8 mouse cellular contexts compared by ENCODE assay signal in the genomic region with DNA sequence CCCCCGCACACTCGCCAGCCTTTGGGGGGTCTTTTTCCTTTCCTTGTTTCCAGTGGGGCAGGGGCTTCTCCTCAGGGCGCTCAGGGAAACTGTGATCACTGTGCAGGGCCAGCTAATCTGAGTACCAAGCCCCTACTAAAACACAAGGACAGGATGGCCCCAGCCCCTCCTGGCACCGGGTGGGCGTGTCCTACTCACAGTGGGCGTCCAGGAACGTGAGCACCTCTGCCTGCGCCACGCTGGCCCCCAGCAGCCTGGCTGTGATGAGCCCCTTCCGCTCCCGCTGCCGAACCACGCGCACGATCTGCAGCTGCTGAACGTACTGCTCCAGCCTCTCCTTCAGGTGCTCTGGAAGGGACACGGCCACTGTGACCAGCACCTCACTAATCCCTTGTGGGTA. TPM values are rescaled to one million over a fixed set of nuclear protein-coding genes. Genes with fewer than 3 reads are reported as not detected.
A peak's percentile ranks its signal among the peaks of the same experiment; 100 is the strongest.
DNase-seq lines count a peak whose midpoint lies in the region; ATAC-seq and TF ChIP-seq lines count a peak whose summit lies in the region.
"Had no signal": no experiment of that assay in that cellular context is flagged by ENCODE, and none has a peak within 500 bp of the region (broad histone marks: within the 10 kb centered on the region; RNA-seq: fewer than 3 reads in every experiment).

No protein-coding gene starts in this region.

- H3K9ac ChIP-seq in liver, embryonic 11.5 days (ENCODE audit: low read depth, low read length), result no peak overlapping the region
- H3K9ac ChIP-seq in forebrain, embryonic 13.5 days, result peak overlapping the region; percentile 12; the same call in 1 of the 2 replicates
- no peak overlapping the region for H3K9ac ChIP-seq in hindbrain, postnatal 0 days (replicated peaks; ENCODE audit: low read length)
- no peak overlapping the region for H3K9ac ChIP-seq in neural tube, embryonic 15.5 days (replicated peaks)

- peaks cover 13% of the 10 kb centered on the region for H3K27me3 ChIP-seq in liver, embryonic 11.5 days (replicated peaks; ENCODE audit: control insufficient read depth, insufficient read depth, low read length)
- peaks cover 13% of the 10 kb centered on the region for H3K27me3 ChIP-seq in forebrain, embryonic 13.5 days
- H3K27me3 ChIP-seq in hindbrain, postnatal 0 days (ENCODE audit: insufficient read depth, low read length), result no peaks in the 10 kb centered on the region
- peaks cover 20% of the 10 kb centered on the region for H3K27me3 ChIP-seq in neural tube, embryonic 15.5 days (replicated peaks)

- H3K36me3 ChIP-seq in liver, embryonic 11.5 days (ENCODE audit: control insufficient read depth, insufficient read depth, low read length), result no peaks in the 10 kb centered on the region
- H3K36me3 ChIP-seq in forebrain, embryonic 13.5 days (ENCODE audit: poor library complexity, severe bottlenecking), result no peaks in the 10 kb centered on the region
- no peaks in the 10 kb centered on the region for H3K36me3 ChIP-seq in hindbrain, postnatal 0 days (ENCODE audit: insufficient read depth, low read length)
- H3K36me3 ChIP-seq in neural tube, embryonic 15.5 days, result no peaks in the 10 kb centered on the region

- WGBS in liver, embryonic 11.5 days, result 21% methylated on average over 17 of the region's 17 CpGs
- 7% methylated on average over 17 of the region's 17 CpGs for WGBS in forebrain, embryonic 13.5 days
- 7% methylated on average over 17 of the region's 17 CpGs for WGBS in hindbrain, postnatal 0 days
- WGBS in neural tube, embryonic 15.5 days, result 12% methylated on average over 17 of the region's 17 CpGs

- H3K4me2 ChIP-seq in liver, embryonic 11.5 days, result peak overlapping the region; percentile 41
- H3K4me2 ChIP-seq in forebrain, embryonic 13.5 days, result peak overlapping the region; percentile 33
- H3K4me2 ChIP-seq in hindbrain, postnatal 0 days (ENCODE audit: low read depth, low read length), result peak overlapping the region; percentile 28; the same call in 1 of the 2 replicates
- H3K4me2 ChIP-seq in neural tube, embryonic 15.5 days, result peak overlapping the region; percentile 40

- H3K27ac ChIP-seq in liver, embryonic 11.5 days (ENCODE audit: low read depth, low read length), result no peak overlapping the region
- H3K27ac ChIP-seq in forebrain, embryonic 13.5 days, result no peak overlapping the region
- no peak overlapping the region for H3K27ac ChIP-seq in hindbrain, postnatal 0 days
- H3K27ac ChIP-seq in neural tube, embryonic 15.5 days (replicated peaks), result no peak overlapping the region

- no peak for DNase-seq in liver, embryonic 11.5 days (ENCODE audit: low spot score)
- DNase-seq in liver, result no peak
- no peak for DNase-seq in hindbrain, postnatal 0 days (ENCODE audit: low spot score)
- no peak for DNase-seq in urinary bladder, adult 18-20 months (ENCODE audit: low spot score in 2 of 2)
- no peak for DNase-seq in adrenal gland, postnatal 36 days
- DNase-seq: lung, postnatal 36 days had no signal

- peaks cover 22% of the 10 kb centered on the region for H3K4me1 ChIP-seq in liver, embryonic 11.5 days (replicated peaks; ENCODE audit: control insufficient read depth, insufficient read depth, low read length)
- peaks cover 8% of the 10 kb centered on the region; the same call in 1 of the 2 replicates for H3K4me1 ChIP-seq in forebrain, embryonic 13.5 days
- H3K4me1 ChIP-seq in hindbrain, postnatal 0 days (ENCODE audit: insufficient read depth, low read length), result no peaks in the 10 kb centered on the region
- H3K4me1 ChIP-seq in neural tube, embryonic 15.5 days, result 0 out of 2 replicates have a peak, but pooled peaks cover 4% of the 10 kb centered on the region

- H3K9me3 ChIP-seq in liver, embryonic 11.5 days (ENCODE audit: control insufficient read depth, low read length), result no peaks in the 10 kb centered on the region
- no peaks in the 10 kb centered on the region for H3K9me3 ChIP-seq in forebrain, embryonic 13.5 days (replicated peaks)
- no peaks in the 10 kb centered on the region for H3K9me3 ChIP-seq in hindbrain, postnatal 0 days (ENCODE audit: low read length)
- no peaks in the 10 kb centered on the region for H3K9me3 ChIP-seq in neural tube, embryonic 15.5 days (replicated peaks)

- no peak overlapping the region for H3K4me3 ChIP-seq in liver, embryonic 11.5 days (ENCODE audit: low read depth, low read length)
- H3K4me3 ChIP-seq in forebrain, embryonic 13.5 days, result peak overlapping the region; percentile 17; the same call in 1 of the 2 replicates
- H3K4me3 ChIP-seq in hindbrain, postnatal 0 days (ENCODE audit: low read length), result no peak overlapping the region
- H3K4me3 ChIP-seq in neural tube, embryonic 15.5 days (replicated peaks), result no peak overlapping the region

- no peak for TF ChIP-seq CTCF in hindbrain, postnatal 0 days (IDR thresholded peaks at IDR 0.05; ENCODE audit: low read depth)

- no peak for ATAC-seq in liver, embryonic 11.5 days (replicated peaks; ENCODE audit: low FRiP score)
- no peak for ATAC-seq in forebrain, embryonic 13.5 days
- ATAC-seq in hindbrain, postnatal 0 days, result 0 out of 2 replicates have a peak, but pooled peaks have one; percentile 15
- no peak for ATAC-seq in neural tube, embryonic 15.5 days (ENCODE audit: low FRiP score)

RNA-seq across cellular contexts. Expression of a gene that starts 16.2 kb away (rescaled TPM):
- 10.5 and 13.7 TPM in 2 replicates for polyA plus RNA-seq in liver, embryonic 11.5 days (2014; fragmentation: Nextera tagmentation; extraction: Ambion mirVana)
- polyA plus RNA-seq in forebrain, embryonic 13.5 days (2015; fragmentation: Nextera tagmentation; extraction: Ambion mirVana), result 0.23 and 1.2 TPM in 2 replicates
- total RNA-seq in hindbrain, postnatal 0 days (2014; rRNA removed), result 1.8 and 4.7 TPM in 2 replicates
- polyA plus RNA-seq in hindbrain, postnatal 0 days (2015; fragmentation: Nextera tagmentation; extraction: Ambion mirVana), result 2.4 and 3.1 TPM in 2 replicates
- polyA plus RNA-seq in neural tube, embryonic 15.5 days (2015; fragmentation: Nextera tagmentation; extraction: Ambion mirVana), result 3.1 and 5.8 TPM in 2 replicates
- 10 to 100 TPM; 60.2 to 64.9 TPM for total RNA-seq in adrenal gland, postnatal 36 days (2021)

RNA-seq across cellular contexts. Expression of a gene that starts 25.3 kb away (rescaled TPM):
- 1.2 and 1.6 TPM in 2 replicates for polyA plus RNA-seq in liver, embryonic 11.5 days (2014; fragmentation: Nextera tagmentation; extraction: Ambion mirVana)
- 0.06 and 0.10 TPM in 2 replicates for polyA plus RNA-seq in forebrain, embryonic 13.5 days (2015; fragmentation: Nextera tagmentation; extraction: Ambion mirVana)
- 0.25 and 0.37 TPM in 2 replicates for total RNA-seq in hindbrain, postnatal 0 days (2014; rRNA removed)
- polyA plus RNA-seq in hindbrain, postnatal 0 days (2015; fragmentation: Nextera tagmentation; extraction: Ambion mirVana), result 0.34 TPM in 2 replicates
- 0.33 and 1.5 TPM in 2 replicates for polyA plus RNA-seq in neural tube, embryonic 15.5 days (2015; fragmentation: Nextera tagmentation; extraction: Ambion mirVana)
- 1 to 10 TPM; 4.1 to 5.9 TPM for total RNA-seq in adrenal gland, postnatal 36 days (2021)

RNA-seq across cellular contexts. Expression of a gene that starts 34.6 kb away (rescaled TPM):
- polyA plus RNA-seq in liver, embryonic 11.5 days (2014; fragmentation: Nextera tagmentation; extraction: Ambion mirVana), result 56.6 and 62.1 TPM in 2 replicates
- polyA plus RNA-seq in forebrain, embryonic 13.5 days (2015; fragmentation: Nextera tagmentation; extraction: Ambion mirVana), result 1.3 and 1.7 TPM in 2 replicates
- 0.61 and 0.63 TPM in 2 replicates for total RNA-seq in hindbrain, postnatal 0 days (2014; rRNA removed)
- 1.1 and 1.4 TPM in 2 replicates for polyA plus RNA-seq in hindbrain, postnatal 0 days (2015; fragmentation: Nextera tagmentation; extraction: Ambion mirVana)
- 2.6 and 11.0 TPM in 2 replicates for polyA plus RNA-seq in neural tube, embryonic 15.5 days (2015; fragmentation: Nextera tagmentation; extraction: Ambion mirVana)
- 1 to 10 TPM; 1.8 to 3.2 TPM for total RNA-seq in adrenal gland, postnatal 36 days (2021)

RNA-seq across cellular contexts. Expression of a gene that starts 57.6 kb away (rescaled TPM):
- 1.5 TPM in 2 replicates for polyA plus RNA-seq in liver, embryonic 11.5 days (2014; fragmentation: Nextera tagmentation; extraction: Ambion mirVana)
- 17.1 and 19.5 TPM in 2 replicates for polyA plus RNA-seq in forebrain, embryonic 13.5 days (2015; fragmentation: Nextera tagmentation; extraction: Ambion mirVana)
- 25.4 and 33.9 TPM in 2 replicates for total RNA-seq in hindbrain, postnatal 0 days (2014; rRNA removed)
- polyA plus RNA-seq in hindbrain, postnatal 0 days (2015; fragmentation: Nextera tagmentation; extraction: Ambion mirVana), result 29.8 and 30.7 TPM in 2 replicates
- 20.9 and 25.9 TPM in 2 replicates for polyA plus RNA-seq in neural tube, embryonic 15.5 days (2015; fragmentation: Nextera tagmentation; extraction: Ambion mirVana)
- total RNA-seq in adrenal gland, postnatal 36 days (2021), result 1 to 10 TPM; 6.1 to 7.9 TPM
